Mouse (Mus musculus) left cerebral cortex, postnatal 36 days (tissue): Measurements from ENCODE around the gene Mzf1. TPM values are rescaled to one million over a fixed set of nuclear protein-coding genes. Genes with fewer than 3 reads are reported as not detected.
A peak's percentile ranks its signal among the peaks of the same experiment; 100 is the strongest.

Source experiments
- DNase-seq, 2 experiments: peaks; one replicate each; pipeline ENCODE4 v3.0.0; 2021 to 2022; ENCODE audit warnings: low spot score in 2 of 2, mixed read lengths in 1 of 2
- intact Hi-C: fragments of 180-260 bp; cut with DNase I; formaldehyde crosslinking; loops from one replicate; pipeline ENCODE4 v1.15.1; 2025
- total RNA-seq, 2 experiments: library from RNA; stranded (reverse); gene quantifications; 2 replicates each; pipeline ENCODE4 v1.2.3; 2021

The Mzf1 gene
- total RNA-seq, 2 experiments from 2014 or later = 12.2 to 15.8 TPM

GRCm38 (mm10) chr7:13009143-13010004 is 45.2 kb downstream of the Mzf1 start:
- intact Hi-C loops = loop anchor here (5.0 kb wide), 1 partner anchor 38 kb away; no protein-coding TSS in a partner anchor
- peak; percentile 93 to 96 for DNase-seq

- DNase-seq = no peak
- intact Hi-C loops = loop anchor here (5.0 kb wide), 1 partner anchor 40 kb away; no protein-coding TSS in a partner anchor
These were observed 47.0 kb downstream of the Mzf1 start for GRCm38 (mm10) chr7:13007341-13008092.

- no peak for DNase-seq
- intact Hi-C loops = loop anchor here (5.0 kb wide), 1 partner anchor 41 kb away; no protein-coding TSS in a partner anchor
These were observed 48.0 kb downstream of the Mzf1 start for GRCm38 (mm10) chr7:13006531-13006930.

GRCm38 (mm10) chr7:13006011-13006410 is 48.6 kb downstream of the Mzf1 start:
- intact Hi-C loops = loop anchor here (5.0 kb wide), 1 partner anchor 41 kb away; no protein-coding TSS in a partner anchor
- no peak for DNase-seq

- intact Hi-C loops = no loop called here
- no peak for DNase-seq
These were observed 51.2 kb downstream of the Mzf1 start for GRCm38 (mm10) chr7:13003380-13003779.

GRCm38 (mm10) chr7:13001584-13001983 is 53.0 kb downstream of the Mzf1 start:
- no peak for DNase-seq
- intact Hi-C loops = no loop called here

- no peak for DNase-seq
- intact Hi-C loops = no loop called here
These were observed 55.7 kb downstream of the Mzf1 start, which contains the start of gene Trim28 for GRCm38 (mm10) chr7:12998851-12999250. Trim28 (plus strand) TSS chr7:12999114.

GRCm38 (mm10) chr7:12998053-12998452 is 56.5 kb downstream of the Mzf1 start, which contains the start of gene Slc27a5:
Slc27a5 (minus strand) TSS chr7:12998192.
- DNase-seq = no peak
- intact Hi-C loops = no loop called here

GRCm38 (mm10) chr7:12997230-12997629 is 57.3 kb downstream of the Mzf1 start:
- DNase-seq = no peak

GRCm38 (mm10) chr7:12995862-12996261 is 58.7 kb downstream of the Mzf1 start:
- no peak for DNase-seq
- intact Hi-C loops = no loop called here

More at GRCm38 (mm10) chr7:12997230-12997629, 57.3 kb downstream of the Mzf1 start:
- intact Hi-C loops = no loop called here

GRCm38 (mm10) chr7:12993148-12993547 is 61.4 kb downstream of the Mzf1 start:
- no peak for DNase-seq
- intact Hi-C loops = no loop called here

Other genes with a start within 250 kb of the Mzf1 start
- gene Zfp329, start 235.9 kb downstream of the Mzf1 start, total RNA-seq = 10 to 100 TPM; 17.3 to 24.7 TPM
- gene Zfp110, start 220.0 kb downstream of the Mzf1 start, total RNA-seq = 10 to 100 TPM; 13.0 to 15.8 TPM
- gene Zfp128, start 173.6 kb downstream of the Mzf1 start, total RNA-seq = 1 to 10 TPM; 7.0 to 7.6 TPM
- gene Zscan22, start 156.9 kb downstream of the Mzf1 start, total RNA-seq = 10 to 100 TPM; 12.2 to 15.5 TPM
- 100 to 1,000 TPM; 335 to 413 TPM for gene Rps5, start 132.5 kb downstream of the Mzf1 start, total RNA-seq
- gene Rnf225, start 127.3 kb downstream of the Mzf1 start, total RNA-seq = under 1 TPM; 0.86 to 0.99 TPM
- gene Zfp324, start 88.9 kb downstream of the Mzf1 start, total RNA-seq = 10 to 100 TPM in 1 of 2 experiments, 1 to 10 TPM in 1; 9.4 to 11.7 TPM
- gene Zfp446, start 76.9 kb downstream of the Mzf1 start, total RNA-seq = 1 to 10 TPM; 6.7 to 9.7 TPM
- gene Slc27a5, start 56.6 kb downstream of the Mzf1 start, total RNA-seq = under 1 TPM in 1 of 2 experiments, not detected in 1; 0.34 TPM
- 100 to 1,000 TPM; 199 to 217 TPM for gene Trim28, start 55.6 kb downstream of the Mzf1 start, total RNA-seq
- 10 to 100 TPM; 35.8 to 36.5 TPM for gene Zbtb45, start 44.7 kb downstream of the Mzf1 start, total RNA-seq
- gene Chmp2a, start 20.0 kb downstream of the Mzf1 start, total RNA-seq = 100 to 1,000 TPM; 124 to 136 TPM
- 100 to 1,000 TPM; 210 to 252 TPM for gene Ube2m, start 16.5 kb downstream of the Mzf1 start, total RNA-seq
- gene Vmn1r85, start 40.4 kb upstream of the Mzf1 start, total RNA-seq = not detected
- not detected for gene Vmn1r86, start 65.2 kb upstream of the Mzf1 start, total RNA-seq
- gene Vmn1r87, start 85.4 kb upstream of the Mzf1 start, total RNA-seq = not detected
- gene Vmn1r88, start 104.8 kb upstream of the Mzf1 start, total RNA-seq = under 1 TPM; 0.07 to 0.09 TPM
- gene Vmn1r89, start 158.3 kb upstream of the Mzf1 start, total RNA-seq = not detected
- 1 to 10 TPM; 7.0 to 7.8 TPM for gene Lig1, start 222.5 kb upstream of the Mzf1 start, total RNA-seq
- 10 to 100 TPM; 13.4 to 15.9 TPM for gene Zswim9, start 224.0 kb upstream of the Mzf1 start, total RNA-seq